Mouse (Mus musculus): ENCODE data around the gene Hbq1a. TPM values are rescaled to one million over a fixed set of nuclear protein-coding genes. Genes with fewer than 3 reads are reported as not detected.
A peak's percentile ranks its signal among the peaks of the same experiment; 100 is the strongest.

Gene Hbq1a
- polyA plus RNA-seq, 1 experiment from 2014 or later: 1.2 TPM

- Histone ChIP-seq H3K9me3 (ENCODE audit: control insufficient read depth, low read length) (no peaks in the 10 kb centered on the region), H3K27me3 (ENCODE audit: control insufficient read depth, insufficient read depth, low read length) (no peaks in the 10 kb centered on the region), H3K4me2 (ENCODE audit: low read length) (no peak overlapping the region), H3K4me1 (ENCODE audit: control insufficient read depth in 2 of 2, insufficient read depth in 2 of 2, low read length in 2 of 2) (peaks cover 6 to 17% of the 10 kb centered on the region in 2 experiments), H3K27ac (replicated peaks in 1 of 2; ENCODE audit: control insufficient read depth in 1 of 2, insufficient read depth in 1 of 2, low read depth in 2 of 2, low read length in 2 of 2) (peak overlapping the region in 1 of 2 experiments; percentile 37; a peak in 1 of 4 replicates), H3K9ac (ENCODE audit: low read length) (no peak overlapping the region), H3K4me3 (ENCODE audit: control insufficient read depth in 1 of 2, insufficient read depth in 1 of 2, low read depth in 1 of 2, low read length in 2 of 2) (no peak overlapping the region), H3K36me3 (ENCODE audit: control insufficient read depth, insufficient read depth, low read length) (peaks cover 4% of the 10 kb centered on the region; the same call in 1 of the 2 replicates)
- no peak for ATAC-seq (ENCODE audit: insufficient number of reproducible peaks, insufficient read depth, low FRiP score, low read depth)
- WGBS: 67% methylated on average over 6 of the region's 6 CpGs
Measured at GRCm38 (mm10) chr11:32345504-32346297, 45.8 kb downstream of the Hbq1a start.

- H3K27ac ChIP-seq (replicated peaks in 1 of 2; ENCODE audit: control insufficient read depth in 1 of 2, insufficient read depth in 1 of 2, low read depth in 2 of 2, low read length in 2 of 2): peak overlapping the region; percentile 6 to 79; a peak in 2 of 4 replicates
- no peaks in the 10 kb centered on the region for H3K27me3 ChIP-seq (ENCODE audit: control insufficient read depth, insufficient read depth, low read length)
- H3K36me3 ChIP-seq (ENCODE audit: control insufficient read depth, insufficient read depth, low read length): peaks cover 12% of the 10 kb centered on the region; the same call in 1 of the 2 replicates
- peak; percentile 4; the same call in 1 of the 2 replicates for ATAC-seq (ENCODE audit: insufficient number of reproducible peaks, insufficient read depth, low FRiP score, low read depth)
- peaks cover 2 to 18% of the 10 kb centered on the region in 2 experiments; a peak in 3 of 4 replicates for H3K4me1 ChIP-seq (ENCODE audit: control insufficient read depth in 2 of 2, insufficient read depth in 2 of 2, low read length in 2 of 2)
- no peaks in the 10 kb centered on the region for H3K9me3 ChIP-seq (ENCODE audit: control insufficient read depth, low read length)
- 5% methylated on average over 10 of the region's 10 CpGs for WGBS
- peak overlapping the region; percentile 61 to 62 for H3K4me3 ChIP-seq (ENCODE audit: control insufficient read depth in 1 of 2, insufficient read depth in 1 of 2, low read depth in 1 of 2, low read length in 2 of 2)
- peak overlapping the region; percentile 90 for H3K9ac ChIP-seq (ENCODE audit: low read length)
- peak overlapping the region; percentile 88 for H3K4me2 ChIP-seq (ENCODE audit: low read length)
Measured at GRCm38 (mm10) chr11:32347264-32347606, 47.4 kb downstream of the Hbq1a start.

GRCm38 (mm10) chr11:32347607-32348432 is 48.0 kb downstream of the Hbq1a start, which contains the start of gene Sh3pxd2b:
Sh3pxd2b (plus strand) TSS chr11:32347820.
- Histone ChIP-seq H3K4me1 (ENCODE audit: control insufficient read depth in 2 of 2, insufficient read depth in 2 of 2, low read length in 2 of 2) (peaks cover 5 to 24% of the 10 kb centered on the region in 2 experiments), H3K9me3 (ENCODE audit: control insufficient read depth, low read length) (no peaks in the 10 kb centered on the region), H3K36me3 (ENCODE audit: control insufficient read depth, insufficient read depth, low read length) (peaks cover 12% of the 10 kb centered on the region; the same call in 1 of the 2 replicates), H3K4me3 (ENCODE audit: control insufficient read depth in 1 of 2, insufficient read depth in 1 of 2, low read depth in 1 of 2, low read length in 2 of 2) (peak within 1 kb of the TSS; percentile 61 to 62), H3K27ac (replicated peaks in 1 of 2; ENCODE audit: control insufficient read depth in 1 of 2, insufficient read depth in 1 of 2, low read depth in 2 of 2, low read length in 2 of 2) (peak within 1 kb of the TSS; percentile 13 to 79), H3K27me3 (ENCODE audit: control insufficient read depth, insufficient read depth, low read length) (no peaks in the 10 kb centered on the region), H3K9ac (ENCODE audit: low read length) (peak within 1 kb of the TSS; percentile 90), H3K4me2 (ENCODE audit: low read length) (peak within 1 kb of the TSS; percentile 88)
- ATAC-seq (ENCODE audit: insufficient number of reproducible peaks, insufficient read depth, low FRiP score, low read depth): peak; percentile 63
- WGBS: 1% methylated on average over 70 of the region's 86 CpGs

GRCm38 (mm10) chr11:32348433-32349283 is 48.8 kb downstream of the Hbq1a start:
- H3K4me2 ChIP-seq (ENCODE audit: low read length): peak overlapping the region; percentile 88
- H3K27me3 ChIP-seq (ENCODE audit: control insufficient read depth, insufficient read depth, low read length): no peaks in the 10 kb centered on the region
- H3K9ac ChIP-seq (ENCODE audit: low read length): peak overlapping the region; percentile 90
- WGBS: 35% methylated on average over 9 of the region's 9 CpGs
- peak overlapping the region; percentile 61 to 62 for H3K4me3 ChIP-seq (ENCODE audit: control insufficient read depth in 1 of 2, insufficient read depth in 1 of 2, low read depth in 1 of 2, low read length in 2 of 2)
- no peak for ATAC-seq (ENCODE audit: insufficient number of reproducible peaks, insufficient read depth, low FRiP score, low read depth)
- H3K27ac ChIP-seq (replicated peaks in 1 of 2; ENCODE audit: control insufficient read depth in 1 of 2, insufficient read depth in 1 of 2, low read depth in 2 of 2, low read length in 2 of 2): peak overlapping the region; percentile 13 to 79
- H3K9me3 ChIP-seq (ENCODE audit: control insufficient read depth, low read length): no peaks in the 10 kb centered on the region
- H3K4me1 ChIP-seq (ENCODE audit: control insufficient read depth in 2 of 2, insufficient read depth in 2 of 2, low read length in 2 of 2): peaks cover 8 to 33% of the 10 kb centered on the region in 2 experiments
- peaks cover 12% of the 10 kb centered on the region; the same call in 1 of the 2 replicates for H3K36me3 ChIP-seq (ENCODE audit: control insufficient read depth, insufficient read depth, low read length)

GRCm38 (mm10) chr11:32349284-32349953 is 49.5 kb downstream of the Hbq1a start:
- H3K9me3 ChIP-seq (ENCODE audit: control insufficient read depth, low read length): no peaks in the 10 kb centered on the region
- WGBS: 71% methylated on average over 13 of the region's 13 CpGs
- peak overlapping the region; percentile 88 for H3K4me2 ChIP-seq (ENCODE audit: low read length)
- peaks cover 8 to 33% of the 10 kb centered on the region in 2 experiments for H3K4me1 ChIP-seq (ENCODE audit: control insufficient read depth in 2 of 2, insufficient read depth in 2 of 2, low read length in 2 of 2)
- H3K27me3 ChIP-seq (ENCODE audit: control insufficient read depth, insufficient read depth, low read length): no peaks in the 10 kb centered on the region
- H3K9ac ChIP-seq (ENCODE audit: low read length): peak overlapping the region; percentile 18; the same call in 1 of the 2 replicates
- ATAC-seq (ENCODE audit: insufficient number of reproducible peaks, insufficient read depth, low FRiP score, low read depth): no peak
- H3K36me3 ChIP-seq (ENCODE audit: control insufficient read depth, insufficient read depth, low read length): peaks cover 18% of the 10 kb centered on the region; the same call in 1 of the 2 replicates
- H3K27ac ChIP-seq (replicated peaks in 1 of 2; ENCODE audit: control insufficient read depth in 1 of 2, insufficient read depth in 1 of 2, low read depth in 2 of 2, low read length in 2 of 2): peak overlapping the region in 1 of 2 experiments; percentile 79; a peak in 1 of 4 replicates
- H3K4me3 ChIP-seq (ENCODE audit: control insufficient read depth in 1 of 2, insufficient read depth in 1 of 2, low read depth in 1 of 2, low read length in 2 of 2): peak overlapping the region in 1 of 2 experiments; percentile 62; a peak in 1 of 4 replicates

All from heart, embryonic 14.5 days (tissue).